Mouse (Mus musculus) cerebellum, adult 2 months (tissue): Measurements from ENCODE around the gene Ccno.

Experiments
- CTCF ChIP-seq: fragments of 200-500 bp; IDR thresholded peaks from 2 replicates; pipeline ENCODE4 v1.5.1; 2011; ENCODE audit warnings: low read depth, mild to moderate bottlenecking, control low read depth, low read length, moderate library complexity, borderline replicate concordance; ENCODE audit not compliant: insufficient read depth
- POLR2A ChIP-seq: fragments of 200-500 bp; IDR thresholded peaks from 2 replicates; pipeline ENCODE4 v1.6.1; 2011; ENCODE audit warnings: low read length, control low read depth, borderline replicate concordance; ENCODE audit not compliant: insufficient read depth

DNA sequence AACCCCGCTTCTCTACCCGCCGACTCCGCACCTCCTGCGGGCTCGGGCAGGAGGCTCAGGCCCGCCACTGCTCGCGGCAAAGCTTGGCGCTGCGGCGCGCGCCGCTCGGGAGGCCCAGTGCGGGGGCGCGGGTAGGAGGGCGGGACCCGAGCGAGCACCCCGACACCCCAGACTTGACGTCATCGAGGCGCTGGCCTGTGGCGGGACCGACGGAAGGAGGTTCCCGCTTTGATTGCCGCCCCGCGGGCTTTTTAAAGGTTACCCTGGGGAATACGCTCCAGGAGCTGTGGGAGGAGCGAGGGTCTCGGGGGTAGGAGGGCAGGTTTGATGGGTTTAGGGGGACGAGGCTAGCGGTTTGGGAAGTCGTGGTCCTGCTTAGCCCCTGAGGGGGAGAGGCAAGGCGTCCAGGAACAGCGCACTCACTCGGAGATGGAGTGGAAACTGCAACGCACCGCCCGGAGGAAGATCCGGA is 47.4 kb downstream of the Ccno start, which contains the start of gene Cdc20b:
- TF ChIP-seq CTCF, result no peak
- no peak for TF ChIP-seq POLR2A
